Mouse (Mus musculus) cerebellum, adult (tissue): ENCODE results near the gene Arhgef19.
A peak's percentile ranks its signal among the peaks of the same experiment; 100 is the strongest.

Experiments
- ATAC-seq: cut with Nextera tagmentation; 2 replicates; pipeline ENCODE4 v1.9.2; 2017; ENCODE audit warnings: mild to moderate bottlenecking, moderate library complexity, mixed read lengths; ENCODE audit not compliant: insufficient number of reproducible peaks, low FRiP score, low TSS enrichment

Gene Arhgef19

GRCm38 (mm10) chr4:141239388-141240125 lies at the start of gene Arhgef19:
TSS of gene Arhgef19 (plus strand) at chr4:141239499.
- ATAC-seq = 0 out of 2 replicates have a peak, but pooled peaks have one; percentile 26

GRCm38 (mm10) chr4:141191294-141191693 lies 48.0 kb upstream of the Arhgef19 start:
- no peak for ATAC-seq

- ATAC-seq = no peak
These were observed 44.7 kb upstream of the Arhgef19 start for GRCm38 (mm10) chr4:141194553-141194952.

GRCm38 (mm10) chr4:141196981-141197685 lies 42.2 kb upstream of the Arhgef19 start:
- no peak for ATAC-seq

- ATAC-seq = no peak
These were observed 41.6 kb upstream of the Arhgef19 start for GRCm38 (mm10) chr4:141197686-141198035.

GRCm38 (mm10) chr4:141200906-141201305 lies 38.4 kb upstream of the Arhgef19 start:
- ATAC-seq = no peak

GRCm38 (mm10) chr4:141202192-141202591 lies 37.1 kb upstream of the Arhgef19 start:
- no peak for ATAC-seq

GRCm38 (mm10) chr4:141204580-141205061 lies 34.7 kb upstream of the Arhgef19 start:
- ATAC-seq = no peak

GRCm38 (mm10) chr4:141207081-141207480 lies 32.2 kb upstream of the Arhgef19 start:
- ATAC-seq = no peak

GRCm38 (mm10) chr4:141210524-141211219 lies 28.6 kb upstream of the Arhgef19 start:
- ATAC-seq = peak; percentile 34; the same call in 1 of the 2 replicates

- ATAC-seq = no peak
These were observed 27.7 kb upstream of the Arhgef19 start for GRCm38 (mm10) chr4:141211646-141212045.

- ATAC-seq = no peak
These were observed 26.4 kb upstream of the Arhgef19 start for GRCm38 (mm10) chr4:141212892-141213291.

GRCm38 (mm10) chr4:141213342-141213741 lies 26.0 kb upstream of the Arhgef19 start:
- no peak for ATAC-seq

- peak; percentile 71; the same call in 1 of the 2 replicates for ATAC-seq
These were observed 25.4 kb upstream of the Arhgef19 start, which contains the start of gene Rsg1 for GRCm38 (mm10) chr4:141213770-141214336. TSS of gene Rsg1 (plus strand) at chr4:141213956.

- peak; percentile 43; the same call in 1 of the 2 replicates for ATAC-seq
These were observed 24.9 kb upstream of the Arhgef19 start for GRCm38 (mm10) chr4:141214337-141214851.

- no peak for ATAC-seq
These were observed 19.6 kb upstream of the Arhgef19 start for GRCm38 (mm10) chr4:141219583-141220213.

- ATAC-seq = no peak
These were observed 17.5 kb upstream of the Arhgef19 start for GRCm38 (mm10) chr4:141221848-141222247.

GRCm38 (mm10) chr4:141222752-141223151 lies 16.5 kb upstream of the Arhgef19 start:
- ATAC-seq = no peak

- no peak for ATAC-seq
These were observed 10.6 kb upstream of the Arhgef19 start for GRCm38 (mm10) chr4:141228687-141229086.

- ATAC-seq = no peak
These were observed 6.1 kb upstream of the Arhgef19 start for GRCm38 (mm10) chr4:141233196-141233595.
